Mouse (Mus musculus) kidney, postnatal 10 days (tissue): Measurements from ENCODE around the gene Fam89b.
"Not testable (repeated sequence)": the region's sequence is repeated elsewhere in the genome, so short reads cannot be mapped to it uniquely, and the experiment has no call there.

Source experiments
- DNase-seq: peaks from one replicate; pipeline ENCODE4 v3.0.0; 2021; ENCODE audit warnings: mixed read lengths

Fam89b gene

DNA sequence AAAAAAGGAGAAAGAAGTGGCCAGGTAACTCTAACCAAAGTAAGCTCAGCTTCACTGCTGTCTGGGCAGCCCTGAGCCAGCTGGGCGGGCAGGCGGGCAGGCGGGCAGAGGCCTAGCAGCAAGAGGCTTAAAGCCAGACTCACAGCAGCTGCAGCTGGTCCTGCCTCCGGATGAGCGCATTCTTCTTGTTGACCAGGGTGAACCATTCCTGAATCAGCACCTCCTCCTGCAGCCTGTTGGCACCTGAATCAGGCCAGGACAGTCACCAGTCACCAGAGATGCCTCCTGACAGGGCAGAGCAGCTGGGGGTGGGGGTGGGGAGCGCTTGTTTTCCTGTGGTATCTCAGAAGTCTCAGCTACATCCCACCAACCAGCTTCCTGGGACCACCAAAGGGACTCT, 19.4 kb downstream of the Fam89b start:
- no peak for DNase-seq

DNA sequence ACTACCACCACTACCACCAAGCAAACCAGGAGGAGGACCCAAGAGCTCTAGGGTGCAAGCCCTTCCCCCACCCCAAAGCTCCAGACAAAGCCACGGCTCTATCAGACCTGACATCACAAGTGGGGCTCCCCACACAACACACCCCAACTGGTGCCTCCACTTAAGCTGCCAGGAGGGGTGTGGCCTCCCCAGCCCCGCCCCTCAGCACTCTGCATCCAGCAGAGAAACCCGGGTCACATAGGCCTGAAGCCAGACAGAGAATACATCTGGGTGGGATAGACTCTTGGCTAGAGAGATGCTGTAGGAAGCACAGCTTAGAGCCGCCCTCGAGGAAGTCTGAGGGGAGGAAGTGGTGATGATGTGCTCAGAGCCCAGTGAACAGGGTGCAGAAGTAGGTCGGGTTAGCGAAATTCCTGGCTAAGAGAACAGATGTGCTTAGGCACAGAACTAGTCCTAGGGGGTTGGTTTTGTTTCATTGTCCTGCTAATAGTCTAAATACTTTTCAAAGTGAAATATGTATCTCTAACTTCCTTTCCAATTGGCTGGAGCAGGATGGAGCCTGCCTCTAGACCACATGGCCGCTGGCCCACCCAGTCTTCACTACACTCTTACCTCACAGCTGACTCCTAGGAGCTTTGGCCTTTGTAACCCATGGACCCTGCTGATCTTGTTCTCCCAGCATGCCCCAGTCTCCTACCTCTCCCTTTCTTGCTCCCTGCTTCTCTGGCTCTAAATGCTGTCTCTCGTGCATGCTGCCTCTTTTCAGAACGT, 24.5 kb downstream of the Fam89b start:
- DNase-seq: peak; percentile 75

DNA sequence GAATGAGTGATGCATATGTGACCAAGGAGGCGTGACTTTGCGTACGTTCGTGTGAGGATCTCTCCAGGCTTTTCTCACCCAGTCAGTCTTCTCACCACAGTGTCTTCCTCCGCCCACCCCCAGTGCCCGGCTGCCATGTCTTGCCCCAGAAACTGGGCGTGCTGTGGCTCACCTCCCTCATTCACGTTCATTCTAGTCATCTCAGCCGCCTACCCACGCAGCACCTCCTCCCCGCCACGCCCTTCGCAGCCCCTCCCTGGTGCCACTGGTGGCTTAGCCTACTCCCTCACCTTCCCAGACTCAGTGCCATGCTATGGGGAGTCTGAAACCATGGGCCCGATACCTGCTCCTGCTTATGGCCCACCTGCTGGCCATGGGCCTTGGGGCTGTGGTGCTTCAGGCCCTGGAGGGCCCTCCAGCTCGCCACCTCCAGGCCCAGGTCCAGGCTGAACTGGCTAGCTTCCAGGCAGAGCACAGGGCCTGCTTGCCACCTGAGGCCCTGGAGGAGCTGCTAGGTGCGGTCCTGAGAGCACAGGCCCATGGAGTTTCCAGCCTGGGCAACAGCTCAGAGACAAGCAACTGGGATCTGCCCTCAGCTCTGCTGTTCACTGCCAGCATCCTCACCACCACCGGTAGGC, 25.2 kb downstream of the Fam89b start, which contains the start of gene Kcnk7:
Kcnk7 (plus strand) TSS at position 205 of the 638 bp plus-strand sequence.
- no peak for DNase-seq

DNA sequence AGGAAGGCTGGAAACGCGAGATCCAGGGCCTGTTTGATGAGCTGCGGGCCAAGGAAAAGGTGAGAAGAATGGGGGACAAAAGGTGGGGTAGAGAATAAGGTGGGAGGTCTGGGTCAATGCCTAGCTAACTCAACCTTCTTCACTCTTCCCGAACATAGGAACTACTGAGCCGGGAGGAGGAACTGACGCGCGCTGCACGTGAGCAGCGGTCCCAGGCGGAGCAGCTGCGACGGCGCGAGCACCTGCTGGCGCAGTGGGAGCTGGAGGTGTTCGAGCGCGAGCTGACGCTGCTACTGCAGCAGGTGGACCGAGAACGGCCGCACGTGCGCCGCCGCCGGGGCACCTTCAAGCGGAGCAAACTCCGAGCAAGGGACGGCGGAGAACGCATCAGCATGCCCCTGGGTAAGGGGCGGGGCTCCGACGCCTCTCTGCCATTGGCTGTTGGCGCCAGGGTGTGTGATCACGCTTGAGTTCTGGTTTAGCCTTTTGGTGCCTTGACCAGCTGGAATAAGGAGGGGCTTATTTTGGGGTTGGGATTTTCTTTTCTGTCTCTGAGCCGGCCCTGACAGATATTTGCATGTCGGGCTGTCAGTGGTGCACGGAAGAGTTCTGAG, 33.5 kb downstream of the Fam89b start:
- no peak for DNase-seq

DNA sequence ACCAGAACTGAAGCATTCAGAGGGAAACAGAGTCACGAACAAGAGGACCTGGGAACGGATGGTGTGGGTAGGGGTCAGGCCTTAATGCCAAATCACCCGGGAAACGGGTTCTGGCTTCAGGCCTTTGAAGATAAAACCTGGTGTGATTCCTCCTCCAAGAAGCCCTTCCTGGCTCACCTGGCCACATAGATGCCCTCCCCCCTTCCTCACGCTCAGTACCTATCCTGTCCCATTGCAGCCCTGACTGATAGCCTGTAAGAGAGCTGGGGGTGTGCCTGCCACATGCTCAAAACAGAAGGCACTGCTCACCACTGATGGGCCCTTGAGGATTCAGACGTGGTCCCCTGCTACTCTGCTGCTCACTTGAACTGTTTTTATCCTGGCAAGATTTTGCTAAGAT, 35.7 kb downstream of the Fam89b start:
- no peak for DNase-seq

DNA sequence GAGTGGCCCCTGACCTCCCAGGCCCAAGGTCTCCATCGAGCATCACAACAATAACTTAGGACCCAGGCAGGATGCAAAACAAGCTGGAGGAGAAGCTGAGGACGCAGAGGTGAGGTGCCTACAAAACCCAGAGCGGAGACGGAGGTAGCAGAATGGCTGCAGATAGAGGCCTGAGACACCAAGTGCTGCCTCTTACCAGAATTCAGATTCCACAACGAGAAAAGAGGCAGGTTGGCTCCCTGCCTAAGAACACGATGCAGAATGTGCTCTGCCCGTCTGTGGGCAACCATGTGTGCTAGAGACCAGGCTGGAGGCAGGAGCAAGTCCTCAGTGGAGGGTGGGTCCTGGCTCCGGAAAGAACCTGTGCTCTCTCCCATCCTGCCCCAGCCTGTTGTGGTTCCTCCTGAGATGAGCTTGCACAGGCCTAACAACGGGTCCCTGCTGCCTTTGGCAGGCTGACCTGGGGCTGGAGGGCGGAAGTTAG, 36.5 kb downstream of the Fam89b start:
- peak; percentile 56 for DNase-seq

DNA sequence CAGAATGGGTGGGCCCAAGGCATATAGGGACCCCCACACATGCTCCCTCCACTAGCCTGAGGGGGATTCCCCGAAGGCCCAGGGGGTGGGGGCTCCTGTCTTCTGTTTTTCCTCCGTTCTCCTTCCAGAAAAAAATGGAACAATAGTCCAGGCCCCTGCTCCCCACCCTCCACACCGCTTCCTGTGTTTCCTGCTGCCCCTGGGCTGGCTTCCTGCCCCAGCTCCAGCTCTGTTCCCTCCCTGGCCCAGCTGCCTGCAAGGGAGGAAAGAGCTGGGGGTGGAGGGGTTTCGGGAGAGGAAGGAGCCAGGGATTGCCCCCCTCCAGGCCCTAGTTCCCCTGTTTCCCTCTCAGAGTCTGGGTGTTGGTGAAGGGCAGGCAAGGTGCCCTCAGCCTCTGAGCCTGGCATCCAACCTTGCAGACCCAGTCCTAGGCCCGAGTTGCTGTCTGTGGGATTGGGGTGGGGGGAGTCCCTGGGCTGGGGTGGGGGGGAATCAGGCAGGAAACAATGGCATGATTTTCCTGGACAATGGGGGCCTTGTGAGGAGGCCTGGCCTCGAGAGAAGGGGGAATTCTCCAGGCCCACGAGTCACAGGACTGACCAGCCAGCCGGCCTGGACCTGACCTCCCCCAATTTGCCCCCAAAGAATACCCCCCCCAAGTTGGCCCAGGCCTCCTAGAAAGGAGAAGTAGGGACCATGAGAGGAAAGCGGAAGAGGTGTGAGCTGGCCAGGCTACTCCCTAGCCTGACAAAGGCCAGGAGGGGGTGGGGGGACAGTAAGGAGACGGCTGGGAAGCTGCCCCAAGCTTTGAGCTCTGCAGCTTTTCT, 37.2 kb downstream of the Fam89b start:
- peak; percentile 85 for DNase-seq

DNA sequence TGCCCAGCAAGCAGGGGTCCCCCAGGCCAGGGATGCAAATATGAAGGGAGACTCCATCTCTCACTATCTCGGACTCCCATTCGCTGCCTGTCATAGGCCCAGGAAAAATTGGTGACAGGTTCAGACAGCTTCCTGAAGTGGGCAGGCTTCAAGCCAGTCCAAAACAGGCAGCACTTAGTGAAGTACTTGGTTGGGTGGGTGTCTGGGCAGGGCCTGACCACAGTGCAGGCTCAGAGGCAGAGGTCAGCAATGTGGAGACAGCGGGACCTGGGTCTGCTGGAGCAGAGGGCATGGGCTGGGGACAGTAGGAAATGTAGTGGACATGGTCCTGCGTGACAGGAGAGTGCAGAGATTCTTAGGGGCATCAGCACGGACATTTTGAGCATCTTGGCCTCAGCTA, 37.9 kb downstream of the Fam89b start:
- no peak for DNase-seq

DNA sequence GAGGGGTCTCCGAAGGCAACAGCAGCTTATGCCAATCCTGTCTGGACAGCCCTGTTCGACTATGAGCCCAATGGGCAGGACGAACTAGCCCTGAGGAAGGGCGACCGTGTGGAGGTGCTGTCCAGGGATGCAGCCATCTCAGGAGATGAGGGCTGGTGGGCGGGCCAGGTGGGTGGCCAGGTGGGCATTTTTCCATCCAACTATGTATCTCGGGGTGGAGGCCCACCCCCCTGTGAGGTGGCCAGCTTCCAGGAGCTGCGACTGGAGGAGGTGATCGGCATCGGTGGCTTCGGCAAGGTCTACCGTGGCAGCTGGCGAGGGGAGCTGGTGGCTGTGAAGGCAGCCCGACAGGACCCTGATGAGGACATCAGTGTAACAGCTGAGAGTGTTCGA, 39.1 kb downstream of the Fam89b start:
- DNase-seq: peak; percentile 57

DNA sequence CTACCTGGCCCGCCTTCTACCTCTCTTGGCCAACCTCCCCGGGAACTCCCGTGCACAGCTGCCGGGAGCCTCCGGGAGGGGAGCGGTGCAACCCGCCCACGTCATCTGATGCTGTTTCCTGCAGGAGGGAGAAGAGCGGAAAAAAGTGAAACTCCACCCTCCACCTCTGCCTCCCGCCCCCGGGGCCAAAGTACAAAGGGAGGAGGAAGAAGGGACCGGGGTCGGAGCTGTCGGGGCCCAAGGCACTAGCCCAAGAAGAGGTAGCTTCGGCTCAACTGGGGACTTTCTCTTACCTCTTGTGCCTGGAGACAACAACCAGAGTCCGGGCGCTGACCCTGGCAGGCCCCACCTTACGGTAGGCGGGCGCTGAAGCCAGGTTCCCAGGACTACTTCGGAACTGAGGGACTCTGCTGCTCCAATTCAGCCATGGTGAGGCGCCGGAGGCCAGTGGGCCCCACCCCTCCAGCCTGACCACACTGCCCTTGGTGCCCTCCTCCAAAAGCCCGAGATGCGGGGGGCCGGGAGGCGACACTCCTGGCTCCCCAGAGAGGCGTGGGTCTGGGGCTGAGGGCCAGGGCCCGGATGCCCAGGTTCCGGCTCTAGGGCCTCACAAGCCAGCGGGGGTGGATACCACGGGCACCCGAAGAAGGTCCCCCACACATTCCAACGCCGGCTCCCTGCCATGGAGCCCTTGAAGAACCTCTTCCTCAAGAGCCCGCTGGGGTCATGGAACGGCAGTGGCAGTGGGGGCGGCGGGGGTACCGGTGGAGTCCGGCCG, 39.7 kb downstream of the Fam89b start:
- peak; percentile 94 for DNase-seq

DNA sequence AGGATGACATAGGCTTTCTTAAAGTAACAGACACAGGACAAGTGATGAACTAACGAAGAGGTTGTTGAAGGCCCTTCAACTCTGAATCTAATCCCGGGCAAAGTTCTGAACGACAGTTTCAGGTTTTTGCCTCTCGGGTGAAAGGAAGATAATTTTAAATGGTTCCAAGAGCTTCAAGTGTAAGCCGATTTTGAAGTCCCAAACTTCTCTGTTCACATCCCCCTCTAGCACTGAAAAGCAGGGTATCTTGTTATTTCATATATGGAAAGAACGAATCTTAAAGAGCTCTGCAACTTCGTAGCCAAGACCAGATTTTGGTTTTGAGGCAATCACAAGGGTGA, 40.4 kb downstream of the Fam89b start:
- DNase-seq: no peak

DNA sequence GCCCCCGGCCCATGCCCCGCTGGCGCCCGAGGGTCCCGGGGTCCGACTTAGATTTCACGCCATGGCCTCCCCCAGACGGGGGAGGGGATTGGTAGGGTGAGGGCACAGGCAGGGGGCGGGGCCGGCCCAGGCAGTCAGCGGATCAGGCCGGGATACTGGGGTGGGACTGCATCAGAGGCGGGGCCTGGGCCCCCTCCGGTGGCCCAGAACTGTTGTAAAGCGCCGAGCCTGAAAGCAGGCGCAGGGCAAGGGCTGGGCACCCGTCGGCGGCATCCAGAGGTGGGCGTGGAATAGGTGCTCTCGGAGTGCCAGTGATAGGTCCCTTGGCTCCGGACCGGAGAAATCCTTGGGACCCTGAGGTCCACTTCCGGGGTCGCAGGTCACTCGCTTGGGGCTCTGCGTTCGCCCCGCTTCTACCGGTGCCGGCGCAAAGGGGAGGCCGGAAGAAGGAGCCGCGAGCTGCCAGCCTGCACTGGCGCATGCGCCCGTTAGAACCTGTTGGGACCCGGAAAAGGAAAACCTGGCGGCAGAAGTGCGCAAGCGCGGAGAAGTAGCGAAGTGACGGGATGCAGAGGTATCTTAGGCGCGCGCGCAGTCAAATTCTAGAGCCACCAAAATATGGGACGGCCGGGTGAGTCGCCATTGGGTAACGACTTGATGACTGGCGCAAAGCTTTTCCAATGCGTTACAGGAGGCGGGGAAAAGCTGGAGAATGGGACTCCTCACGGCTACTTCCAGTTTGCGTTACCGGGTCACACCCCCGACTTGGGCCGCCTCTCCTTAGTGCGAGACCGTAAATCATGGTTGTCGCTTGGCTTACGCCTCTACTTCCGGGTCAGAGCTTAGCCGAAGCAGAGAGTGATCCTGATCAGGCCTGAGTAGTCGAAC, 41.0 kb downstream of the Fam89b start, which contains the start of the genes Map3k11 and Pcnx3:
Map3k11 (plus strand) TSS at position 543 of the 888 bp plus-strand sequence.
Pcnx3 (minus strand) TSS at position 709 of the 888 bp plus-strand sequence.
- DNase-seq: peak; percentile 98

DNA sequence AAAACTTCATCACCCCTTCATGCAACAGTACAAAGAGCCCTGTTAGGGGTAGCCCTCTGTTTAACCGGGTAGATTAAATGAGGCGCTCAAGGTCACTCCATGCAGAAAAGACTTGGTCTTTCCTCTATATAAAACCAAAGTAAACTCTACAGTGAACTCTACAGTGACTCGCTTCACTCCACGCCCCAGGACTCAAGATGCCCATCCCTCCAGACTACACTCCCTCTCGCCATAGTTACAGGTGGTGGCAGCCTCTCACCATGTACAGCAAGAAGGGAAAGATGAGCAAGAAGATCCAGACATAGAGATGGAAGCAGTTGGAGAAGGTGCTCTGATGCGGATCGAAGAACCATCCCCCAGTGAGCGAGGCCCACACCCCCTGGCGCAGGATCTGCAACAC, 41.7 kb downstream of the Fam89b start:
- DNase-seq: no peak

DNA sequence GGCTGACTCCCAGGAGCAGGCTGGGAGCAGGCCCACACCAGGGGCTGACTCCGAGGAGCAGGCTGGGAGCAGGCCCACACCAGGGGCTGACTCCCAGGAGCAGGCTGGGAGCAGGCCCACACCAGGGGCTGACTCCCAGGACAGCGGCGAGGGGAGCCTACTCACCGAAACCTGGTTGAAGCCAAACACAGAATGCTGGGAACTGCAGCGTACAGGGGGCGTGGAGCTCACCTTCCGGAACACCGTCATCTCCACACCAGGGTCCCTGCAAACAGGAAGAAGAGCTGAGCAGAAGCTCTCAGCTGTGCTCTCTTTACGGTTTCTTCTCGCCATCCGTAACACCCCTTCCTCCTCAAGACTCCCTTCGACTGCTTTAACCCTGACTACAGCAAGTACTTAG, 42.5 kb downstream of the Fam89b start:
- DNase-seq: not testable (repeated sequence)

DNA sequence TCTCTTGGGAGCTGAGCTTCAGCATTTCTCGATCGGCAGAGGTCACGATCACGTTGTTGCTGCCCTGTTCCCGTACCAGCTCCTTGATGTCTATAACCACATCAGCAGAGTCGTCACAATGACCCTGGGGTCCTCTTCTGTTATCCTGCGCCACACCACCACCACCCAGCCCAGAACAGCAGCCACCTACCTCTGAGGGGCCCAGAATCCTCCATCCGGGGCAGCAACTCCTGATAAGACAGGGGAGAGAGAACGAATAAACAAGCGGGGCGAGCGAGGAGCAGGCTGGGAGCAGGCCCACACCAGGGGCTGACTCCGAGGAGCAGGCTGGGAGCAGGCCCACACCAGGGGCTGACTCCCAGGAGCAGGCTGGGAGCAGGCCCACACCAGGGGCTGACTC, 43.0 kb downstream of the Fam89b start:
- no peak for DNase-seq

DNA sequence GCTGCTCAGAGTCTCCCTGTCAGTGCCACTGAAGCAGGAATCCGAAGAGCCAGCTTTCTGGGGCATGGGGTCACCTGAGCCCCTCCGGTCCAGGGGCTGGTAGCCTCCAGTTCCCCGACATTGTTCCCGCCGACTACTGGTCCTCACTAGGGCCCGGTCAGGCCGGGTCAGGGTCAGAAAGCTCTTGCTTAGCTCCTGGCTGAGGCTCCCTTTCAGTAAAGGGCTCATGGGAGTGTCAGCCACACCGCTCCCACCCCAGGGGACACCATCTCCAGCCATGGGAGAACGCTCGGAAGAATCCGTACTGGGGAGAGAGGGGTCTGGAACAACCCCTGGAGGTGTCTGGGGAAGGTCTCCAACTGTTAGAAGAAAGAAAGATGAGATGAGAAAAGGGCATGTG, 43.6 kb downstream of the Fam89b start:
- no peak for DNase-seq

DNA sequence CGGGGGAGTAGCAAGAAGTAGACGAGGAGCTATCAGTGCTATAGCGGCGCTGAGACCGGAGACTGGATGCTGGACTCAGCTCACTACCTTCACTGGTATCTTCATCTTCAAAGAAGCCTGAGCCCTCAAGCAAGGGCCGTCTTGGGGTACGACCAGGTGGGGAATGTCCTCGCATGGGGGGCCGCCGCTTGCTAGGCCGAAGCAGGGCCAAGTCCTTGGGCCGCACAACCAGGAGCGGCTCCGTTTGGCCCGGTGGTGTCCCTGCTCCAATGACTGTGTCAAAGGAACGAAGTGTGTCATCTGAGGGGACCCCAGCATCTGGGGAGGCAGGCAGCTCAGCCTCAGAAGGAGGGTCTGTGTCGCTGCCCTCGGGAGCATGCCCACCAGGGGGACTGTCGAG, 44.0 kb downstream of the Fam89b start:
- DNase-seq: no peak

DNA sequence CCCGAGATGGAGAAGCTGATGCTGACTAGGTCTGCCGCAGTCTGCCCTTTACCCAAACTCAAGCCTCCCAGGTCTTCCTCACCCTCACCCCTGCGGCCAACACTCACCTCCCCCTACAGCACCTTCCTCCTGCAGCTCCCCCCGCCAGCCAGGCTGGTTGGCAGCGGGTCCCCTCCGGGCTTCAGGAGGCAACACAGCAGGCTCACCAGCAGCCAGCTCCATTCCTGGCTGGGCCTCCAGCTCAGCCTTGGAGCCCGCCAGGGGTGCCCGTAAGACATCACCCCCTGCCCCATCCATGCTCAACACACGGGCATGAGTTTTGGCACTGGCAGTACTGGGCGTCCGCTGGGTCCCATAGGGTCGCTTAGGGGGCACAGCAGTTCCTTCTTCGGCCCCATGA, 44.5 kb downstream of the Fam89b start:
- no peak for DNase-seq

DNA sequence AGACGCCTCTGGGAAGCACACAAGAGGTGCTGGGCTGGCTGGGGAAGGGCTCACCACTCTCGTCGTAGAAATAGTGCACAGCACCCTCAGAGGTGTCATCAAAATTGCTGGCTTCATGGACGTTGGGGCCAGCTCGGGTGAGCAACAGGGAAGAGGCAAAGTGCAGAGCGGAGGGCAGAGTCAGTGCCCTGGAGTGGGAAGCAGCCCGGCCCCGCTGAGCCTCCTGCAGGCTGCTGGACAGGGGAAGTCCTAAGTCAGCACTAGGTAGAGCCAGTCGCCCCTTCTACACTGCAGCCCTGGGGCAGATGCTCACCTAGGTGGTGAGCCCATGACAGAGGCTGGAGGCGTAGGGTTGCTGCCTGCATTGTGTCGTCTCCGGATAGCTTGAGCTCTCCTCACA, 45.2 kb downstream of the Fam89b start:
- no peak for DNase-seq

DNA sequence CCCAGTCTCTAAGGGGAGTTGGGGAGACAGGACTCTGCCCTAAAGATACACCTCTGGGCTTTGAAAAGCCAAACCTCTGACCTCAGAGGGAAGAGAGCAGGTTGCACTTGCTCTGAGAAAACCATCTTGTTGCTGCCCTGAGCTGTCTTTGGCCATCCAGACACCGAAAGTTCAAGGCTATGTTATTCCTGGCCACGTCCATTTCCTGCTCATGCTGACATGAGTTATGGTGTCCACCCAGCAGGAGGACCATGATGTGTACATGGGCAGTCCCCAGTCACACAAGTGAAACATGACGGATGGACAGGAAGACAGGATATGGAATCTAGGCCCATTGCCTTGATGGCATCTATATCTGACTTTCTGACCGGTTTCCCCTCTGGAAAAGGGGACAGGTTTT, 49.0 kb downstream of the Fam89b start:
- DNase-seq: peak; percentile 51
